ENCODE assay signal across 9 mouse cellular contexts in the genomic region with DNA sequence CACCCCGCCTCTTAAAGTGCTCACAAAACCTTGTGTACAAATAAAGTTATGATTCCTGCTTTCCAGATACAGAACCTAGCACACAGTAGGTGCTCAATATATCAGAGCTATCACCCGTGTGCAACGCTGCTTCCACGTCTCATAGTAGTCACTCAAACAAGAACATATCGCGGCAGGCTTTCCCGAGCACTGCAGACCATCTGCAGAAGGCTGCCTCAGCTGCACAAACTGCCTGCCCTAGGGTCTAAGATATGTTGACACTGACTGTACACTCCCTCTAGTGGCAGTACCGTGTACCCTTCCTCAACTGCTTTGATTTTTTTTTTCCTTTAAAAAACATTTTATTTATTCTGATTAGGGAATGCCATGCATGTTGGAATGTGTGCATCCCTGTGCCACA. TPM values are rescaled to one million over a fixed set of nuclear protein-coding genes. Genes with fewer than 3 reads are reported as not detected.
A peak's percentile ranks its signal among the peaks of the same experiment; 100 is the strongest.
DNase-seq lines count a peak whose midpoint lies in the region; ATAC-seq and TF ChIP-seq lines count a peak whose summit lies in the region.
"Had no signal": no experiment of that assay in that cellular context is flagged by ENCODE, and none has a peak within 500 bp of the region (broad histone marks: within the 10 kb centered on the region; RNA-seq: fewer than 3 reads in every experiment).

No protein-coding gene starts in this region.

- TF ChIP-seq EP300 in heart, adult 2 months (IDR thresholded peaks at IDR 0.05; ENCODE audit: insufficient read depth, low read depth, low read length) = no peak

- H3K79me2 ChIP-seq in heart, adult 2 months (replicated peaks; ENCODE audit: control insufficient read depth, insufficient read depth, low read length) = no peaks in the 10 kb centered on the region

- 30% methylated on average over 8 of the region's 8 CpGs for WGBS in heart, adult 2 months
- WGBS in lung, embryonic 16.5 days = 26% methylated on average over 8 of the region's 8 CpGs

- peaks cover 3% of the 10 kb centered on the region for H3K4me1 ChIP-seq in heart, adult 2 months (ENCODE audit: control insufficient read depth, insufficient read depth, low read length)
- 0 out of 2 replicates have a peak, but pooled peaks cover 4% of the 10 kb centered on the region for H3K4me1 ChIP-seq in lung, embryonic 16.5 days (replicated peaks; ENCODE audit: control insufficient read depth, insufficient read depth, low read length)
- H3K4me1 ChIP-seq: liver, embryonic 15.5 days had no signal

- H3K27ac ChIP-seq in heart, adult 2 months = no peak overlapping the region
- no peak overlapping the region for H3K27ac ChIP-seq in lung, embryonic 16.5 days (ENCODE audit: low read length)
- H3K27ac ChIP-seq: liver, embryonic 15.5 days had no signal

- no peak overlapping the region for H3K9ac ChIP-seq in heart, adult 2 months (ENCODE audit: low read depth, low read length)
- no peak overlapping the region for H3K9ac ChIP-seq in lung, embryonic 16.5 days (ENCODE audit: low read length)
- H3K9ac ChIP-seq: liver, embryonic 15.5 days had no signal

- peak overlapping the region; percentile 23; the same call in 1 of the 2 replicates for H3K4me2 ChIP-seq in lung, embryonic 16.5 days (ENCODE audit: low read depth, low read length)
- H3K4me2 ChIP-seq: liver, embryonic 15.5 days had no signal

- TF ChIP-seq CTCF in heart, adult 2 months (IDR thresholded peaks at IDR 0.05) = peak; percentile 93

- intact Hi-C loops in heart, adult 2 months (cut with DNase I) = loop anchor here (1.0 kb wide), 1 partner anchor 24 kb away; no protein-coding TSS in a partner anchor
- intact Hi-C loops in heart, postnatal 25 days (cut with DNase I) = loop anchor here (1.0 kb wide), 1 partner anchor 24 kb away; no protein-coding TSS in a partner anchor

- H3K9me3 ChIP-seq in lung, embryonic 16.5 days (ENCODE audit: control insufficient read depth, low read length) = no peaks in the 10 kb centered on the region
- H3K9me3 ChIP-seq: liver, embryonic 15.5 days had no signal

- H3K27me3 ChIP-seq in heart, adult 2 months (ENCODE audit: control insufficient read depth, insufficient read depth, low read length) = no peaks in the 10 kb centered on the region
- no peaks in the 10 kb centered on the region for H3K27me3 ChIP-seq in lung, embryonic 16.5 days (ENCODE audit: control insufficient read depth, insufficient read depth, low read depth, low read length)
- H3K27me3 ChIP-seq: liver, embryonic 15.5 days had no signal

- DNase-seq in heart, adult 2 months = peak; percentile 43 to 53
- DNase-seq in heart, postnatal 25 days (ENCODE audit: low spot score) = no peak
- DNase-seq in ES-CJ7 (ENCODE audit: low read depth, low spot score) = peak; percentile 74
- peak; percentile 31 for DNase-seq in embryo, embryonic 11.5 days (ENCODE audit: low read depth, low spot score)
- DNase-seq in induced T-regulatory cell, adult 2 months (ENCODE audit: low read depth) = peak; percentile 41
- peak; percentile 27 to 44 for DNase-seq in thymus, postnatal 36 days
- DNase-seq in right cerebral cortex, postnatal 25 days = no peak

- H3K36me3 ChIP-seq in heart, adult 2 months (ENCODE audit: control insufficient read depth, insufficient read depth, low read length) = no peaks in the 10 kb centered on the region
- H3K36me3 ChIP-seq in lung, embryonic 16.5 days (ENCODE audit: control insufficient read depth, insufficient read depth, low read length) = no peaks in the 10 kb centered on the region
- H3K36me3 ChIP-seq: liver, embryonic 15.5 days had no signal

- no peak for TF ChIP-seq POLR2A in heart, adult 2 months (IDR thresholded peaks at IDR 0.05; ENCODE audit: insufficient read depth, low read depth, low read length)

- H3K4me3 ChIP-seq in heart, adult 2 months = no peak overlapping the region
- H3K4me3 ChIP-seq in lung, embryonic 16.5 days (ENCODE audit: low read length) = no peak overlapping the region
- H3K4me3 ChIP-seq: liver, embryonic 15.5 days had no signal

- ATAC-seq in lung, embryonic 16.5 days (ENCODE audit: low read depth) = peak; percentile 81

RNA-seq across cellular contexts. Expression of gene Arntl, which starts 40.2 kb away (rescaled TPM):
- 10 to 100 TPM in 1 of 2 experiments, 1 to 10 TPM in 1; 7.2 to 26.7 TPM for total RNA-seq in heart, adult 2 months (2021)
- polyA plus RNA-seq in heart, adult 2 months (2012; rRNA removed) = 6.6 and 17.1 TPM in 2 replicates
- total RNA-seq in heart, postnatal 25 days (2021) = 10 to 100 TPM in 1 of 2 experiments, 1 to 10 TPM in 1; 3.4 to 23.9 TPM
- polyA plus RNA-seq in lung, embryonic 16.5 days (2015; fragmentation: Nextera tagmentation; extraction: Ambion mirVana) = 12.6 and 13.5 TPM in 2 replicates

Comparison
In these comparisons a context has a peak if more than half of its experiments do, and no peak if none do; other contexts are left out.
1. DNase-seq: peak in heart, adult 2 months (2 of 2), ES-CJ7 (single experiment), embryo, embryonic 11.5 days (single experiment), induced T-regulatory cell, adult 2 months (single experiment) and thymus, postnatal 36 days (2 of 2); none in heart, postnatal 25 days (single experiment) and right cerebral cortex, postnatal 25 days (single experiment).